Mouse (Mus musculus): ENCODE data around the gene Asb3. TPM values are rescaled to one million over a fixed set of nuclear protein-coding genes. Genes with fewer than 3 reads are reported as not detected.
A peak's percentile ranks its signal among the peaks of the same experiment; 100 is the strongest.

Asb3 gene
- 30.3 and 30.5 TPM in 2 replicates for polyA plus RNA-seq (2015; fragmentation: Nextera tagmentation; extraction: Ambion mirVana)

DNA sequence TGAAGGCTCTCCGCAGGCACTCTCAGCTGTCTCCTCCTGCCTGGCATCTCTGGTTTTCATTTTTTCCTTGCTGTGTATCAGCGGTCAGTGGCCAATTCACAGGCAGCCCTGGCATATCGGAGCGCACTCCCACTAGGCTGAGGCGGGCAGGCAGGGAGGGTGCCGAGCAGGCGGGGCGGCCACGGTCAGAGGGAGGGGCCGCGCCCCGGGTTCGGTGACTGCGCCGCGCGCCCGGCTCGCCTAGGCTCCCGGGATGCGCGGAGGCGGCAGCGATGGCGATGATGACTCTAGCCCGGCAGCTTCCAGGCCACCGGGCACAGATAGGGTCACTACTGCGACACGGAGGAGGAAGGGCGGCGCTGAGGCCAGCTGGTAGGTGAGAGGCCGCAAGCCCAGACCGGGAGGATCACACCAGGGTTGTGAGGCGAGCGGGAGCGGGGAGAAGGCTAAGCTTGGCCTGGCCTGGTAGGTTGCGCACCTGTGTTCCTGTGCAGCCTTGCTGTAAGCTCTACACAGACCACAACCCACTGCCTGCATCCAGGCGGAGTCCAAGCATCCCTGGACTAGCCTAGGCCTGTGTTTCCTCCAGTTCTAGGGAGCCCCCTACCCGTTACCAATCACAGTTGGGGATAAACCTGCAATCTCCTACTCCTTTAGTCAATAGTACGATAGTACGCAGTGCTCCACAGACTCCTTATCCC lies at the start of gene Asb3, which contains the start of gene Gpr75:
TSS of gene Asb3 (plus strand) at position 246 of the 701 bp plus-strand sequence.
TSS of gene Gpr75 (plus strand) at position 188 of the 701 bp plus-strand sequence.
- ATAC-seq (ENCODE audit: low FRiP score, low read depth), result peak; percentile 96
- Histone ChIP-seq H3K9ac (peak within 1 kb of the TSS; percentile 97), H3K4me1 (replicated peaks) (peaks cover 9% of the 10 kb centered on the region; the same call in 1 of the 2 replicates), H3K27ac (replicated peaks) (peak within 1 kb of the TSS; percentile 95), H3K27me3 (no peaks in the 10 kb centered on the region), H3K9me3 (no peaks in the 10 kb centered on the region), H3K36me3 (no peaks in the 10 kb centered on the region), H3K4me3 (peak within 1 kb of the TSS; percentile 82), H3K4me2 (peak within 1 kb of the TSS; percentile 90)
- 2% methylated on average over 41 of the region's 41 CpGs for WGBS

DNA sequence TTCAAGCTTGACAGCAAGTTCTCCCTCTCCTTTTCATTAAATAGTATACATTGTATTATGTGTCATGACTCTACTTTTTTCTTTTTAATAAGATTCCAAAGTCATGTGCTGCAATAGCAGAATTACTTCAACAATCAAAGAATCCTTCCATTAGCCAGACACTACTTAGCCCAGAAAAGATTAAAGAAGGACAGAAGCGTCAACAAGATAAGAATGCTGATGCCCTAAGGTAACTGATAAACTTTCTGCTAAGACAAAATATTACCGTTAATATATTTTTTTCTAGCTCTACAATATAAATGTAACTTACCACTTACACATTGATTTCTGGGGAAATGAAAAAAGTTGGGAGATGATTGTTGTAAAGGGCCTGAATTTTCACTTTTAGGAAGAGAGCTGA lies 46.4 kb upstream of the Asb3 start:
- no peaks in the 10 kb centered on the region for H3K4me1 ChIP-seq (replicated peaks)
- H3K4me3 ChIP-seq, result no peak overlapping the region
- H3K27me3 ChIP-seq, result no peaks in the 10 kb centered on the region
- no peak overlapping the region for H3K9ac ChIP-seq
- peaks cover 59% of the 10 kb centered on the region for H3K36me3 ChIP-seq
- H3K4me2 ChIP-seq, result no peak overlapping the region
- H3K27ac ChIP-seq (replicated peaks), result no peak overlapping the region
- ATAC-seq (ENCODE audit: low FRiP score, low read depth), result no peak
- WGBS, result 98% methylated on average over 2 of the region's 2 CpGs
- no peaks in the 10 kb centered on the region for H3K9me3 ChIP-seq

DNA sequence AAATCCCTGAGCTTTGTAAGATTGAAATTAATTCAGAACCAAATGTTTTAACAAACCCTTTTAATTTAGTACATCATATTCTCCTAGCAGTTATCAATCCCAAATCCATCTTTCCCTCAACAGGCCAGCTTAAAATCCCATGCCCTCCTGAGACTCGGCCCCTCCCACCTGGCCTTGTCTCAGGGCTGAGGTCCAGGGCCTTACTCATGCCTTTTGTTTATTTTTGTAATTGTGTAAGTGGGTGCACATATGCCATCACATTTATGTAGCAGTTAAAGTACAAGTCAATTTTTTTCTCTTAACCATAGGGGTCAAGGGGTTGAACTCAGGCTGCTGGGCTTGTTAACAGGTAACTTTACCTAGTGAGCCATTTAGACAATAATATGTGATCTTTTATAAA lies 40.9 kb upstream of the Asb3 start:
- Histone ChIP-seq H3K27me3 (no peaks in the 10 kb centered on the region), H3K4me3 (no peak overlapping the region), H3K36me3 (peaks cover 47% of the 10 kb centered on the region), H3K4me1 (replicated peaks) (no peaks in the 10 kb centered on the region), H3K27ac (replicated peaks) (no peak overlapping the region), H3K9me3 (no peaks in the 10 kb centered on the region), H3K4me2 (no peak overlapping the region), H3K9ac (no peak overlapping the region)
- 88% methylated on average over 1 of the region's 1 CpGs for WGBS
- no peak for ATAC-seq (ENCODE audit: low FRiP score, low read depth)

DNA sequence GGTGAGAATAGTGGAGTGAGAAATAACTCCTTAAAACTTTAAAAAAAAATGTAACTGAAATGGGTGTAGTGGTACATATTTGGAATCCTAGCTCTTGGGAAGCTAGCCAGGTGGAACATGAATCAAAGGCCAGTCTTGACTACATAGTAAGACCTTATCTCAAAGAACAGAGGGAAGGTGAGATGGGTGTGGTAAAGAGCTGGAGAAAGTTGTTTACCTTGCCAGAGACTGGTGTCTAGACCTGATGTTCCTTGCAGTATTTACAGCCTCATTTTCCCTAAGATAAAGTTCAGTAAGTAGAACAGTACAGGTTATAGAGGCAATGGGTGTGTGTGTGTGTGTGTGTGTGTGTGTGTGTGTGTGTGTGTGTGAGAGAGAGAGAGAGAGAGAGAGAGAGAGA lies 12.8 kb upstream of the Asb3 start:
- H3K27ac ChIP-seq (replicated peaks), result no peak overlapping the region
- H3K27me3 ChIP-seq, result no peaks in the 10 kb centered on the region
- no peak overlapping the region for H3K9ac ChIP-seq
- peaks cover 43% of the 10 kb centered on the region for H3K36me3 ChIP-seq
- H3K4me2 ChIP-seq, result no peak overlapping the region
- H3K9me3 ChIP-seq, result no peaks in the 10 kb centered on the region
- H3K4me1 ChIP-seq (replicated peaks), result no peaks in the 10 kb centered on the region
- ATAC-seq (ENCODE audit: low FRiP score, low read depth), result no peak
- no peak overlapping the region for H3K4me3 ChIP-seq

DNA sequence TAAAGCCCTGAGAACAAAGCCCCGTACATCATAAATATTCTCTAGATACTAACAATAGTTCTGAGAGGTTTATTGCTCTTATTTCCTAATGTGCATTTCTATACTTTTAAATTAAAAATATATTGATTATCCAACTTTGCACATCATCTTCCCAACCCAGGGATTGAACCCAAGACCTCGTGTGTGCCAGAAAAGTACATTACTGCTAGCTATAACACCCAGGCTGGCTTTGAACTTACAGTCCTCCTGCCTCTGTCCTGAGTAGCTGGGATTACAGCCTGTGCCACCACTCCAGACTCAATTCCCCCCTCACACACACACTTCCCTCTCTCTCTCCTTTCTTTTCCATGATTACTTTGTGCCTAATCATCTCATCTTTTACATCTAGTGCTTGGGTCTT lies 2.9 kb downstream of the Asb3 start:
- peaks cover 17% of the 10 kb centered on the region for H3K36me3 ChIP-seq
- H3K27ac ChIP-seq (replicated peaks), result no peak overlapping the region
- WGBS, result 93% methylated on average over 2 of the region's 2 CpGs
- no peaks in the 10 kb centered on the region for H3K9me3 ChIP-seq
- peaks cover 9% of the 10 kb centered on the region; the same call in 1 of the 2 replicates for H3K4me1 ChIP-seq (replicated peaks)
- no peak for ATAC-seq (ENCODE audit: low FRiP score, low read depth)
- H3K4me2 ChIP-seq, result no peak overlapping the region
- no peak overlapping the region for H3K4me3 ChIP-seq
- no peak overlapping the region for H3K9ac ChIP-seq
- no peaks in the 10 kb centered on the region for H3K27me3 ChIP-seq

DNA sequence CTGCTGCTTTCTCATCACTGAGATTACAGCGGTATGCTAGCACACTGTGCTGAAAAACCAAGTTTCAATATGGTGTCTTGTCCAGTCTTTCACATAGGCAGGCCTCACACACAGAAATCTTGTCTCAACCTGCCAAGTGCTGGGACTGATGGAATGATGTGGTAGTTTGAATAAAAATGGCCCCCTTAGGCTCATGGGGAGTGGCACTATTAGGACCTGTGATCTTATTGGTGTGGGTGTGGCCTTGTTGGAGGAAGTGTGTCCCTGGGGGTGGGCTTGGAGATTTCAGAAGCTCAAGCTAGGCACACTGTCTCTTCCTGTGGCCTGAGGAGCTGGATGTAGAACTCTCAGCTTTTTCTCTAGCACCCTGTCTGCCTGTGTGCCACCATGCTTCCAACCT lies 11.0 kb downstream of the Asb3 start:
- Histone ChIP-seq H3K36me3 (peaks cover 16% of the 10 kb centered on the region), H3K27me3 (no peaks in the 10 kb centered on the region), H3K9ac (no peak overlapping the region), H3K4me1 (replicated peaks) (no peaks in the 10 kb centered on the region), H3K9me3 (no peaks in the 10 kb centered on the region), H3K4me3 (no peak overlapping the region), H3K4me2 (no peak overlapping the region), H3K27ac (replicated peaks) (no peak overlapping the region)
- ATAC-seq (ENCODE audit: low FRiP score, low read depth), result no peak
- WGBS, result 97% methylated on average over 1 of the region's 1 CpGs

DNA sequence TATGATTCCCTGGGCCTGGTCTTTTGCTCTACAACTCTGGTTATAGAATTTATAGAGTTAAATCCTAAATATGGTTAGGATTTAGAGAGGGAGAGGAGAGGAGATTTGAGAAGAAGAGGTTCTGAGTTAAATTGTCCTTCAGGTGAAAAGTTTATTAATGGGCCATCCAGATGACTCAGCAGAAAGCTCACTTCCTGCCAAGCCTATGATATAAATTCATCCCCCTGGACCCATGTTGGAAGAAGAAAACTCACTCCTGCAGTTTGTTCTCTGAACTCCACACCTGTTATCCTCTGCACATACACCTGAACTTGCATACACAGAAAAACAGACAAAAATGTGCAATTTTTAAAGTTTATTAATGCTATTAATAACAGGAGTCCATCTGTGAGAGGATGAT lies 14.1 kb downstream of the Asb3 start:
- Histone ChIP-seq H3K4me3 (no peak overlapping the region), H3K4me1 (replicated peaks) (no peaks in the 10 kb centered on the region), H3K36me3 (no peaks in the 10 kb centered on the region), H3K4me2 (no peak overlapping the region), H3K9me3 (no peaks in the 10 kb centered on the region), H3K9ac (no peak overlapping the region), H3K27me3 (no peaks in the 10 kb centered on the region), H3K27ac (replicated peaks) (no peak overlapping the region)
- no peak for ATAC-seq (ENCODE audit: low FRiP score, low read depth)

DNA sequence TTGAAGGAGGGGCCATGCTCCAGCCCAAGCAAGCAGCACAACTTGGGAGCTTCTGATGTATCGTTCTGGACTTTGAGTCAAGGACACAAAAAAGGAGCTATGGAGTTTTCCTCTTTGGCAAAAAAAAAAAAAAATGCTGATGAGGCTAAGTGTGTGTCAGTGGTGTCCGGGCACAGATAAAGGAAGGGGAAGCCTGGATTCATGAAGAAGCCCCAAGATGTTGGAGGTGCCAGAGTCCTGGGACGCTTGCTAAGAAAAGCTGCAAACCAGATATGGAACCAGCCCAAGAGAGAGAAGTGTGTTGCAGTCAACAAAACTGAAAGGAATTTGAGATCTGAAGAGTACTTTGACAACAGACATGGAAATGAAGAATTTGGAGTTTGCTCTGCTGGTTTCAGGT lies 27.1 kb downstream of the Asb3 start:
- Histone ChIP-seq H3K27me3 (no peaks in the 10 kb centered on the region), H3K4me3 (no peak overlapping the region), H3K36me3 (no peaks in the 10 kb centered on the region), H3K9me3 (no peaks in the 10 kb centered on the region), H3K27ac (replicated peaks) (no peak overlapping the region), H3K4me1 (replicated peaks) (no peaks in the 10 kb centered on the region), H3K9ac (no peak overlapping the region), H3K4me2 (no peak overlapping the region)
- ATAC-seq (ENCODE audit: low FRiP score, low read depth), result no peak
- 97% methylated on average over 3 of the region's 3 CpGs for WGBS

DNA sequence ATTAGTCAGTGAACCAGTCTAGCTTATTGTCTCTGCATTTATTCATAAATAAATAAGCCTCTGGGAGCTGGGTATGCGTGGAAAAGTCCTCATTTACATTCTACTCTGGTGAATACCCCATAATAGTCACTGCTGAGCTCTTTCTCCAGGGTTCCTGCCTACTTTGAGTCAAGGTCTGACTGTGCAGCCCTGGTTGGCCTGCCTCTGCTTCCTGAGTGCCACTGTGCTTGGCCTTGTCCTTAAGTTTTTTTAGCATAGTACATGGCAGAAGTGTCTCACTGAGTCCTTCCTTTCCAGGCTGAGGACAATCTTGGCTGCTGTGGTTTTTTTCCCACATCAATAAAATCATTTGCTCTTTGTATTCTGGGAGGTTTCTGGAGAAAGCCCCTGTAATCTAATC lies 35.4 kb downstream of the Asb3 start:
- H3K27ac ChIP-seq (replicated peaks), result no peak overlapping the region
- no peak for ATAC-seq (ENCODE audit: low FRiP score, low read depth)
- H3K36me3 ChIP-seq, result peaks cover 6% of the 10 kb centered on the region; the same call in 1 of the 2 replicates
- no peak overlapping the region for H3K9ac ChIP-seq
- H3K27me3 ChIP-seq, result no peaks in the 10 kb centered on the region
- no peak overlapping the region for H3K4me3 ChIP-seq
- H3K4me2 ChIP-seq, result no peak overlapping the region
- no peaks in the 10 kb centered on the region for H3K4me1 ChIP-seq (replicated peaks)
- no peaks in the 10 kb centered on the region for H3K9me3 ChIP-seq
- 44% methylated on average over 1 of the region's 1 CpGs for WGBS

DNA sequence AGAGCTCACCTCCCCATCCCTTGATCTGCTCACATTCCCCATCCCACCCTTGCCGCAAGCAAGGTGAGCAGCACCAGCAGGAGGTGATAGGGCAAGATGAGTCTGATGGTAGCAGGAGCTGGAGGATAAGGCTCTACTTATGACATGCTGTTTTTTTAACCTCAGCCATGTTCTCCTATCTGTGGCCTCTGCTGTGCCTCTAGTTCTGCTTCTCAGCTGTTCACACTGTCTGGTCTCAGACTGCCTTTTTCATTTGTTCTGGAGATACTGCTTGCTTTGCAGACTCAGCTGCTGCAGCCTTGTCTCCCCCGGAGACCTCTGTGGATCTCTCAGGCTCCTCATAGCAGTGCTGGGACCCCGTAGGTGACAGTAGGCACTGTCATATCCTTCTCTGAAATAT lies 38.1 kb downstream of the Asb3 start:
- 98% methylated on average over 3 of the region's 3 CpGs for WGBS
- no peak overlapping the region for H3K4me2 ChIP-seq
- H3K27me3 ChIP-seq, result no peaks in the 10 kb centered on the region
- H3K9me3 ChIP-seq, result no peaks in the 10 kb centered on the region
- peaks cover 23% of the 10 kb centered on the region for H3K36me3 ChIP-seq
- no peak overlapping the region for H3K27ac ChIP-seq (replicated peaks)
- no peak for ATAC-seq (ENCODE audit: low FRiP score, low read depth)
- no peak overlapping the region for H3K9ac ChIP-seq
- H3K4me1 ChIP-seq (replicated peaks), result no peaks in the 10 kb centered on the region
- no peak overlapping the region for H3K4me3 ChIP-seq

DNA sequence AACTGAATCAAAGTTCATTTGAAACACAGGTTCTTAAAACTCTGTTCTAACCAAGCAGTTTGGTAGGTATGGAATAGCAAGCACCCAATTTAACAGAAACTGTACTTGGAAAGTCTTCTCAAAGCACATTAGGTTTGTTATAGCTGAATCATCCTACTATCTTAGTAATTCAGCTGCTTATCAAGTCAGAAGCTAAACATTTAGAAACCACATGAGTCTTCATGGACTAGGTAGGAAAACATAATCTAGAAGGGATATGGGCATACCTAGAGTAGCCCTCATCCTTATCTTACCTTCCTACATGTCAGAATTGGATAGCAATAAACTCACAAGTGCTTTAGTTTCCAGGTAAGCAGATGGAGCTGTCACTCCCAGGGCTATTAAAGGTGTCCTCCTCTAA lies 42.9 kb downstream of the Asb3 start:
- ATAC-seq (ENCODE audit: low FRiP score, low read depth), result no peak

DNA sequence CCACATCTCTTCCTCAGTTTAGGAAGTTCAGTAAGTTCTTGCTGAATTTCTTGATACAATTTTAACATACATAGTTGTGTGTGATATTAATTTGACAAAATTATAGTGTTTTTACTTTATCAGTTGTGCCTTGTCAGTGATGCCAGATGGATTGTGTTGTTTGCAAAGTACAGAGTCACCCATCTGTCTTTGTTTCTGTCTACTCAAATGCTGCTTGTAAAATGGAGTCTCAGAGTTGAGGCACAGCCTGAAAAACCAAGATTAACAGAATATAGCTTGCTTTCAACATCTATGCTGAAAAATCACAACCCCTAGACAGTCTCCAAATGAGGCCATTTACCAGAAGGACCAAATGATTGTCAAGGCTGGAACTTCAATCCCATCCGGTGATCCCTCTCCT lies 43.3 kb downstream of the Asb3 start:
- WGBS, result 88% methylated on average over 1 of the region's 1 CpGs

More for the DNA sequence above, 42.9 kb downstream of the Asb3 start:
- H3K9ac ChIP-seq, result no peak overlapping the region
- no peak overlapping the region for H3K4me2 ChIP-seq
- no peaks in the 10 kb centered on the region for H3K27me3 ChIP-seq
- H3K9me3 ChIP-seq, result no peaks in the 10 kb centered on the region
- peaks cover 51% of the 10 kb centered on the region for H3K36me3 ChIP-seq
- no peaks in the 10 kb centered on the region for H3K4me1 ChIP-seq (replicated peaks)
- no peak overlapping the region for H3K4me3 ChIP-seq
- H3K27ac ChIP-seq (replicated peaks), result no peak overlapping the region

DNA sequence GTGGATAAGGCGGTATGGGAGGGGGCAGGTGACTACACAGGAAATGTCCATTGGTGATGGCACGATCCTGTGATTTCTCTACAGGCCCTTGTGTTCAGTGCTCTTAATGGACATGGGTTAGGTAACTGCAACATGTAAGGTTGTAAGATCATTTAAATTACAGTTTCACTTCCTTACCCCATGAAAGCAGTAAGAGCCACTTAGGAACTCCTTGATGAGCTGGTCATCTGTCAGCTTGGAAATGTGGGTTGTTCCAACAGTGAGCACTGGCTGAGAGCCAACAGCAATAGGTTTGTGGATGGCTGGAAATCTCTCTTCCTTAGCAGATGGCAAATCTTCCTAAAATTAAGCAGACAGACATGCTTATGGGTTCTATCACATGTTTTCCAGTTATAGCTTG lies 58.3 kb downstream of the Asb3 start:
- no peak overlapping the region for H3K4me2 ChIP-seq
- H3K27ac ChIP-seq (replicated peaks), result no peak overlapping the region
- no peak overlapping the region for H3K4me3 ChIP-seq
- H3K27me3 ChIP-seq, result no peaks in the 10 kb centered on the region
- peaks cover 59% of the 10 kb centered on the region for H3K36me3 ChIP-seq
- no peaks in the 10 kb centered on the region for H3K4me1 ChIP-seq (replicated peaks)
- H3K9me3 ChIP-seq, result no peaks in the 10 kb centered on the region
- no peak for ATAC-seq (ENCODE audit: low FRiP score, low read depth)
- WGBS, result 96% methylated on average over 2 of the region's 2 CpGs
- H3K9ac ChIP-seq, result no peak overlapping the region

More for the DNA sequence above, 43.3 kb downstream of the Asb3 start:
- H3K9ac ChIP-seq, result no peak overlapping the region
- no peak overlapping the region for H3K4me3 ChIP-seq
- no peaks in the 10 kb centered on the region for H3K27me3 ChIP-seq
- H3K27ac ChIP-seq (replicated peaks), result no peak overlapping the region
- H3K9me3 ChIP-seq, result no peaks in the 10 kb centered on the region
- H3K4me1 ChIP-seq (replicated peaks), result no peaks in the 10 kb centered on the region
- ATAC-seq (ENCODE audit: low FRiP score, low read depth), result no peak
- H3K4me2 ChIP-seq, result no peak overlapping the region
- peaks cover 48% of the 10 kb centered on the region for H3K36me3 ChIP-seq

Data from hindbrain, embryonic 15.5 days (tissue).